In the genomic region with DNA sequence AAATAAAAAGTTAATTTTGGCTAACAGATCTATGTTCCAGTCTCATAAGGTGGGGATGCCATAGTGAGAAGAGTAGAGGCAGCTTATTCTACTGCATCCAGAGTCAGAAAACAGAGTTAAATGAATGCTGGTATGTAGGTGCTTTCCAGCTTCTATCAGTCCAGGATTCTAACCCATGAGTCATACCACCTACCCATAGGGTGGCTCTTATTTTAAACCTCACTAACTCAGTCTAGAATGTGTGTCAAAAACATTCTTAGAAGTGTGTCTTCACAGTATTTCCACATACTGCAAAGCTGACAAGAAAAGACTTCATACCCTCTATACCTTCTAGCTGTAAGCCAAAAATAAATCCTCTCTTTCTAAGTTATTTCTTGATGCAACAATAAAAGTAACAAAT, we compare ENCODE assay signal across 29 mouse cellular contexts.
"Had no signal": no experiment of that assay in that cellular context is flagged by ENCODE, and none has a peak within 500 bp of the region (broad histone marks: within the 10 kb centered on the region; RNA-seq: fewer than 3 reads in every experiment).

No protein-coding gene starts in this region.

- DNase-seq: cerebellum, adult 2 months; cerebellum, adult 8-10 months; cerebellum, adult 9-10 months; cerebellum, adult 9-11 months; cerebellum, postnatal 10 days; cerebellum, postnatal 14 days; cerebellum, postnatal 25 days; cerebellum, postnatal 36 days; embryo, embryonic 11 days; forebrain, postnatal 0 days; gastrocnemius, adult 2 months; gastrocnemius, postnatal 10 days; gastrocnemius, postnatal 14 days; gastrocnemius, postnatal 25 days; gastrocnemius, postnatal 36 days; heart, adult 11 months; heart, adult 18-20 months; heart, adult 2 months had no signal

- H3K9me3 ChIP-seq: embryonic facial prominence, embryonic 10.5 days; embryonic facial prominence, embryonic 12.5 days; embryonic facial prominence, embryonic 13.5 days; embryonic facial prominence, embryonic 15.5 days; forebrain, embryonic 10.5 days; forebrain, embryonic 12.5 days; forebrain, embryonic 13.5 days; forebrain, embryonic 15.5 days had no signal

- H3K27ac ChIP-seq: embryonic facial prominence, embryonic 10.5 days; embryonic facial prominence, embryonic 12.5 days; embryonic facial prominence, embryonic 13.5 days; embryonic facial prominence, embryonic 15.5 days; forebrain, embryonic 10.5 days; forebrain, embryonic 12.5 days; forebrain, embryonic 13.5 days; forebrain, embryonic 15.5 days; gastrocnemius, adult 2 months; heart, adult 2 months had no signal

- H3K27me3 ChIP-seq: embryonic facial prominence, embryonic 12.5 days; embryonic facial prominence, embryonic 13.5 days; embryonic facial prominence, embryonic 15.5 days; forebrain, embryonic 12.5 days; forebrain, embryonic 13.5 days; forebrain, embryonic 15.5 days had no signal

- H3K4me2 ChIP-seq: embryonic facial prominence, embryonic 12.5 days; embryonic facial prominence, embryonic 13.5 days; embryonic facial prominence, embryonic 15.5 days; forebrain, embryonic 12.5 days; forebrain, embryonic 13.5 days; forebrain, embryonic 15.5 days had no signal

- ATAC-seq: forebrain, embryonic 13.5 days; forebrain, embryonic 14.5 days; forebrain, embryonic 15.5 days; forebrain, embryonic 16.5 days; forebrain, postnatal 0 days had no signal

- H3K9ac ChIP-seq: embryonic facial prominence, embryonic 12.5 days; embryonic facial prominence, embryonic 13.5 days; embryonic facial prominence, embryonic 15.5 days; forebrain, embryonic 12.5 days; forebrain, embryonic 13.5 days; forebrain, embryonic 15.5 days; forebrain, postnatal 0 days had no signal

- H3K4me3 ChIP-seq: embryonic facial prominence, embryonic 10.5 days; embryonic facial prominence, embryonic 12.5 days; embryonic facial prominence, embryonic 13.5 days; embryonic facial prominence, embryonic 15.5 days; erythroblast, embryonic 14.5 days; forebrain, embryonic 10.5 days; forebrain, embryonic 12.5 days; forebrain, embryonic 13.5 days; forebrain, embryonic 15.5 days; gastrocnemius, adult 2 months; heart, adult 2 months had no signal

- H3K4me1 ChIP-seq: embryonic facial prominence, embryonic 10.5 days; embryonic facial prominence, embryonic 12.5 days; embryonic facial prominence, embryonic 13.5 days; embryonic facial prominence, embryonic 15.5 days; forebrain, embryonic 10.5 days; forebrain, embryonic 12.5 days; forebrain, embryonic 13.5 days; forebrain, embryonic 15.5 days had no signal

- H3K36me3 ChIP-seq: embryonic facial prominence, embryonic 10.5 days; embryonic facial prominence, embryonic 12.5 days; embryonic facial prominence, embryonic 13.5 days; embryonic facial prominence, embryonic 15.5 days; forebrain, embryonic 10.5 days; forebrain, embryonic 12.5 days; forebrain, embryonic 15.5 days had no signal
